Mouse (Mus musculus): ENCODE results near the gene Slc26a9. TPM values are rescaled to one million over a fixed set of nuclear protein-coding genes. Genes with fewer than 3 reads are reported as not detected.

Slc26a9 gene
- polyA plus RNA-seq, 1 experiment from 2014 or later, result 0.62 TPM

Other genes with a start within 250 kb of the Slc26a9 start
- 13.2 and 20.8 TPM in 2 replicates for gene Srgap2, start 216.7 kb upstream of the Slc26a9 start, polyA plus RNA-seq (2014; fragmentation: Nextera tagmentation; extraction: Ambion mirVana)
- 2.7 and 3.3 TPM in 2 replicates for gene Fam72a, start 216.1 kb upstream of the Slc26a9 start, polyA plus RNA-seq (2014; fragmentation: Nextera tagmentation; extraction: Ambion mirVana)
- gene Avpr1b, start 144.8 kb upstream of the Slc26a9 start, polyA plus RNA-seq (2014; fragmentation: Nextera tagmentation; extraction: Ambion mirVana), result not detected in 2 replicates
- gene Ctse, start 105.7 kb upstream of the Slc26a9 start, polyA plus RNA-seq (2014; fragmentation: Nextera tagmentation; extraction: Ambion mirVana), result 5.9 and 9.9 TPM in 2 replicates
- gene Rab7b, start 55.3 kb upstream of the Slc26a9 start, polyA plus RNA-seq (2014; fragmentation: Nextera tagmentation; extraction: Ambion mirVana), result 1.4 and 2.1 TPM in 2 replicates
- gene Pm20d1, start 53.4 kb downstream of the Slc26a9 start, polyA plus RNA-seq (2014; fragmentation: Nextera tagmentation; extraction: Ambion mirVana), result 1.1 and 2.1 TPM in 2 replicates
- gene Slc41a1, start 83.5 kb downstream of the Slc26a9 start, polyA plus RNA-seq (2014; fragmentation: Nextera tagmentation; extraction: Ambion mirVana), result 10.7 and 11.2 TPM in 2 replicates
- 15.4 and 17.2 TPM in 2 replicates for gene Rab29, start 123.2 kb downstream of the Slc26a9 start, polyA plus RNA-seq (2014; fragmentation: Nextera tagmentation; extraction: Ambion mirVana)
- gene Nucks1, start 166.5 kb downstream of the Slc26a9 start, polyA plus RNA-seq (2014; fragmentation: Nextera tagmentation; extraction: Ambion mirVana), result 67.3 and 95.9 TPM in 2 replicates
- gene Slc45a3, start 218.9 kb downstream of the Slc26a9 start, polyA plus RNA-seq (2014; fragmentation: Nextera tagmentation; extraction: Ambion mirVana), result 5.1 and 7.3 TPM in 2 replicates